Comparison of ENCODE assay signal across 23 mouse cellular contexts in genomic region chr17:15841425-15841824, GRCm38 (mm10). TPM values are rescaled to one million over a fixed set of nuclear protein-coding genes. Genes with fewer than 3 reads are reported as not detected.
DNase-seq lines count a peak whose midpoint lies in the region; TF ChIP-seq lines count a peak whose summit lies in the region.
"Had no signal": no experiment of that assay in that cellular context is flagged by ENCODE, and none has a peak within 500 bp of the region (broad histone marks: within the 10 kb centered on the region; RNA-seq: fewer than 3 reads in every experiment).

No protein-coding gene starts in this region.

- no peak for TF ChIP-seq CTCF in C2C12 (IDR thresholded peaks at IDR 0.05; ENCODE audit: control insufficient read depth, insufficient read depth, insufficient read length)

- H3ac ChIP-seq in C2C12 (ENCODE audit: control insufficient read depth, insufficient read length, low read depth) (no peak overlapping the region), myocyte (ENCODE audit: control insufficient read depth, insufficient read length) (no peak overlapping the region)

- H3K4me2 ChIP-seq in myocyte (ENCODE audit: low read depth), result no peak overlapping the region
- H3K4me2 ChIP-seq: embryonic facial prominence, embryonic 13.5 days; embryonic facial prominence, embryonic 15.5 days; forebrain, embryonic 13.5 days; forebrain, embryonic 15.5 days had no signal

- no peak for TF ChIP-seq POLR2A in myocyte (IDR thresholded peaks at IDR 0.05; ENCODE audit: insufficient read length, low read depth)

- DNase-seq in 3T3-L1 (ENCODE audit: low read depth, low spot score), result peak; percentile 39
- no peak for DNase-seq in gastrocnemius, postnatal 36 days
- DNase-seq in adrenal gland, adult 2 months, result no peak
- DNase-seq: adrenal gland, postnatal 10 days; adrenal gland, postnatal 25 days; B cell, adult 2 months; cerebellum, adult 11 months; cerebellum, adult 18-20 months; cerebellum, adult 8-10 months; cerebellum, adult 9-11 months; cerebellum, postnatal 14 days; cerebellum, postnatal 36 days; embryo, embryonic 11 days; forebrain, postnatal 0 days had no signal

- no peaks in the 10 kb centered on the region for H3K79me2 ChIP-seq in C2C12 (ENCODE audit: control insufficient read depth, insufficient read depth)
- no peaks in the 10 kb centered on the region for H3K79me2 ChIP-seq in myocyte (ENCODE audit: control insufficient read depth, insufficient read depth)

- intact Hi-C loops in gastrocnemius, postnatal 36 days (cut with DNase I), result no loop called here

- H3K27me3 ChIP-seq in C2C12 (ENCODE audit: control insufficient read depth, insufficient read depth, insufficient read length) (no peaks in the 10 kb centered on the region), myocyte (ENCODE audit: control insufficient read depth, insufficient read depth, insufficient read length) (no peaks in the 10 kb centered on the region)
- H3K27me3 ChIP-seq: embryonic facial prominence, embryonic 13.5 days; embryonic facial prominence, embryonic 15.5 days; forebrain, embryonic 13.5 days; forebrain, embryonic 15.5 days had no signal

- H3K36me3 ChIP-seq in C2C12 (ENCODE audit: control insufficient read depth, insufficient read depth) (no peaks in the 10 kb centered on the region), myocyte (ENCODE audit: control insufficient read depth, insufficient read depth) (no peaks in the 10 kb centered on the region)
- H3K36me3 ChIP-seq: embryonic facial prominence, embryonic 13.5 days; embryonic facial prominence, embryonic 15.5 days; forebrain, embryonic 15.5 days had no signal

- H3K4me3 ChIP-seq in C2C12 (ENCODE audit: insufficient read depth, poor library complexity, severe bottlenecking), result no peak overlapping the region
- H3K4me3 ChIP-seq in myocyte, result no peak overlapping the region
- H3K4me3 ChIP-seq: embryonic facial prominence, embryonic 13.5 days; embryonic facial prominence, embryonic 15.5 days; erythroblast, embryonic 14.5 days; forebrain, embryonic 13.5 days; forebrain, embryonic 15.5 days had no signal

- no peaks in the 10 kb centered on the region for H3K79me3 ChIP-seq in C2C12 (ENCODE audit: low read depth)

TF ChIP-seq in C2C12, 6 proteins besides CTCF, POLR2A, EP300 and RAD21:
- no peak for TF ChIP-seq MAX (IDR thresholded peaks at IDR 0.05)
- no peak for TF ChIP-seq MYOG (IDR thresholded peaks at IDR 0.05; ENCODE audit: control insufficient read depth, extremely low read depth, insufficient read length)
- peak; percentile 75 for TF ChIP-seq MYOD1 (IDR thresholded peaks at IDR 0.05; ENCODE audit: control insufficient read depth, insufficient read length, low read depth)
- no peak for TF ChIP-seq USF1 (IDR thresholded peaks at IDR 0.05; ENCODE audit: low read depth)
- no peak for TF ChIP-seq FOSL1 (IDR thresholded peaks at IDR 0.05; ENCODE audit: insufficient read depth, low read length, poor library complexity, severe bottlenecking)
- TF ChIP-seq CEBPB (IDR thresholded peaks at IDR 0.05; ENCODE audit: low read depth), result no peak

TF ChIP-seq in myocyte, 11 proteins besides CTCF, POLR2A, EP300 and RAD21:
- TF ChIP-seq MYOG (IDR thresholded peaks at IDR 0.05; ENCODE audit: control insufficient read depth in 1 of 3, insufficient read depth in 1 of 3, insufficient read length in 2 of 3, low read depth in 2 of 3) (peak in 1 of 3 experiments; percentile 14), CEBPB (IDR thresholded peaks at IDR 0.05; ENCODE audit: insufficient read depth, poor library complexity, severe bottlenecking) (no peak), TCF12 (IDR thresholded peaks at IDR 0.05; ENCODE audit: insufficient read depth, poor library complexity, severe bottlenecking) (no peak), REST (IDR thresholded peaks at IDR 0.05; ENCODE audit: insufficient read depth, insufficient read length) (no peak), MYOD1 (IDR thresholded peaks at IDR 0.05; ENCODE audit: control insufficient read depth in 1 of 3, insufficient read length in 2 of 3, low read depth in 2 of 3) (peak in 2 of 3 experiments; percentile 63 to 80), SRF (IDR thresholded peaks at IDR 0.05; ENCODE audit: control insufficient read depth, insufficient read length, low read depth) (no peak), POLR2AphosphoS2 (IDR thresholded peaks at IDR 0.05; ENCODE audit: insufficient read length, low read depth) (no peak)

RNA-seq across cellular contexts. Expression of gene Rgmb, which starts 10.6 kb away (rescaled TPM):
- polyA plus RNA-seq in C2C12 (2012; fragmentation: generic; extraction: Trizol) (5.6 TPM), myocyte (2012; fragmentation: generic; extraction: Trizol) (13.8 TPM)
- total RNA-seq in gastrocnemius, postnatal 36 days (2021), result 10 to 100 TPM; 36.6 to 36.7 TPM
- 10 to 100 TPM; 12.3 to 16.4 TPM for total RNA-seq in adrenal gland, adult 2 months (2021)
- polyA plus RNA-seq in adrenal gland, adult 2 months (2012; rRNA removed), result 60.9 and 81.7 TPM in 2 replicates
- total RNA-seq: common myeloid progenitor, adult 5-6 weeks; MEL had no signal
- polyA plus RNA-seq: erythroblast, embryonic 14.5 days had no signal
